Mouse (Mus musculus) urinary bladder, postnatal 36 days (tissue): ENCODE results near the gene Phf7.

ENCODE experiments used
- DNase-seq, 2 experiments: peaks; one replicate each; pipeline ENCODE4 v3.0.0; 2022; ENCODE audit warnings: low spot score in 2 of 2, mixed read lengths in 1 of 2

The Phf7 gene

DNA sequence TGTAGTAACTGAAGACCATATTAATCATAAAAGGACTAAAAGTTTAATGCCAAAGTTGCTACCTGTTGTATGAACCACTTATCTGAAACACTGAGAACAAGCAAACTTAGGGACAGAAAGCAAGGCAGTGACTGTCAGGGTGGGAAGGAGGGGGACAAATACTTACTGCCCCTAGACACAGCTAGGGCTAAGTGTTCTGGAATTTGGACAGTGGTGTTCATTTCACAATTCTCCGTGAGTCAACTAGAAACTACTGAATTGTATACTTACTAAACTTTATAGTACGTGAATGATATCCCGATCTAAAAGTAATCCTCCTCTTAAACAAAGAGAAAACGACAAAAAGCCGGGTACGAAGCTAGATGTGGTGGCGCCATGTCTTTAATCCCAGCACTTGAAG is 51.5 kb downstream of the Phf7 start:
- DNase-seq = no peak

DNA sequence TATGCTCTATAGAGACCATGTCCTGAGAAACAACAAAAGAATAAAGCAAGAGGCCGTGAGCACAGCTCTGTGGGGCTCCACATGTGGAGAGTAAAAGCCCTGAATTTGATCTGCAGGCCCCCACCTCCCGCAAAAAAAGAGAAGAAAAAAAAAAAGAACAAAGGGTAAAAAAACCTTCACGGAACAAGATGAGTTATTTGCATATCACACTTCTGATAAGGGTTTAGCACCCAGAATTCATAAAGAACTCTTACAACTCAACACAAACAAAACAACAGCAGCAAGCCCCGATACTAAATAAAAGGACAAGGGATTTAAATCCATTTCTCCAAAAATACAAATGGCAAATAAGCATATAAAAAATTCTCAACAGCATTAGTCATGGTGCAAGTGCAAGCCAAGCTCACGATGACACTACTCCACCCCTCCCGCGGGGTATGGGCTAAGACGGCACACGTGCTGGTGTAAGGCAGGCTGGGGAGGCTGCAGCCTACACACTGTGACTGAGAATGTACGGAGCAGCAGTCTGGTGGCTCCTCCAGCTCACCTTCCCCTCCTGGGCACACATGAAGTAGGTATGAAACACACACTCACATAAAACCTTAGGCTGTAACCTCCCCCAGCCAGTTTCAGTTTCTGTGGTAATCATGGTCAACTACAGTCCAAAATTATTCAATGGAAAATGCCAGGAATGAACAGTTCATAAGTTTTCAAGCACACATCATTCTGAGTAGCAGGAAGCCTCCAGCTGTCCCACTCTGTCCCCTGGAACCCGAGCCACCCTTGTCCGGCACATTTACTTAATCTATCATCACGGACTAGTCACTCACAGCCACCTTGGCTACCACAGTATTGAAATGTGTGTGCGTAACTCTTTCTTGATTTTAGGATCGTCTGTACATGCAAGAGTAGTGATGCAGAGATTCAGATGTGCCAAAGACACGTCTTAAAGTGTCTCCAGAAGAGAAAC is 53.3 kb downstream of the Phf7 start:
- DNase-seq = peak; percentile 33 to 63

GRCm38 (mm10) chr14:31195968-31196367 is 55.1 kb downstream of the Phf7 start:
- DNase-seq = no peak

- no peak for DNase-seq
These were observed 55.6 kb downstream of the Phf7 start for GRCm38 (mm10) chr14:31195521-31195920.

DNA sequence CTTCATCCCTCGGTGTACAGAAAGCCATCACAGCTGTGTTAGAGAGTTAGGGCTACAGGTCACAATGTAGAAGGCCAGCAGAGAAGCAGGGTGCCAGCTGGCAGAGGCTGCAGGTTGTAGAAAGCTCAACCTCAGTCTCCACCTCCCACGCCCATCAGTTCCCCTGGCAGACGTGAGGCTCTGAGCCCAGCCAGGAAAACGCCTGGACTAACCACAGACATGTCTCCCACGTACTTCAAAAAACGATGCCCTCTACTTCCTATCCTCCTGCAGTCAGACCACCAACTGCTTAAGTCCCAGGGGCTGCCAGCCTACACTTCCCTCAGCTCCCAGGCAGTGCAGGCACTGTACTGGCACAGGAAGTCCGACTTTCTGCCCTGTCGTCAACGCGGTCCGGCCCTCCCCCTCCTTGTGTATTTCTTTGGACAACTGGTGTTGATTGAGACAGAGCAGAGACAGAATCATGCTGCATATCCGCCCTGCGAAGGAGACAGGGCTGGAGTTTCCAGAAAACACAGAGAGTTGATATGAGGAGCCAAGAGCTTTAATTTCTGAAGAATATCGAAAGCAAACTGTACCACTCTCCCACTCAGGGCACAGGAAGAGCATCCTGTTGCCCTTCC is 56.1 kb downstream of the Phf7 start:
- DNase-seq = peak in 1 of 2 experiments; percentile 85

DNA sequence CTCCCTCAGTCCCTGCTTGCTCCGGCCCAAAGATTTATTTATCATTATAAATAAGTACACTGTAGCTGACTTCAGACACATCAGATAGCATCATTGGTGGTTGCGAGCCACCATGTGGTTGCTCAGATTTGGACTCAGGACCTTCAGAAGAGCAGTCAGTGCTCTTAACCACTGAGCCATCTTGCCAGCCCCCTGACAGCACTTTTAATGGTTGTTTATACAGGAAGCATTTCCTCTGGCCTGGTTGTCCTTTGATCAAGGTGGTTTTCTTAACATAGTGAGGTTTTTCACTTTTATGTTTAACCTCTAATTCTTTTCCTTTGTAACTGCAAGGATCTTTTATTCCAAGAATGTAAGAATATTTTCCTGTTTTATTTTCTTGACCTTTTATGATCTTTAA is 56.7 kb downstream of the Phf7 start:
- DNase-seq = no peak

DNA sequence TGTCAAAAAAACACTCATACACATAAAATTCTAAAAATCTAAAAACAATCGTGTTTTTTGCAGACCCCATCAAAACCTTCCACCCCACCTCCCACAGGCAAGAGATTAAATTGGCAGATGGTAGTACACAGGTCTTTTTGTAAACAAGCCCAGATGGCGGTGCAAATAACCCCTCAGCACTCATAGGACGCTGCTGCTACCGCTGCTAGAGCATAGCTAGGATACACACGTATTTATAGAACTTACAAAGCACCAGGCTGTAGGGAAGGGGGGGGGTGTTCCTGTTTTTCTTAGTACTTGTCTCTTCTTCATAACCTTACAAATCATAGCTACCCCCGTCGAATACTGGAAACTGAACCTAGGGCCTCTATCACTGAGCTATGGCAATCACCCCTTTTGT is 57.3 kb downstream of the Phf7 start:
- no peak for DNase-seq

- no peak for DNase-seq
These were observed 59.2 kb downstream of the Phf7 start for GRCm38 (mm10) chr14:31191936-31192335.

DNA sequence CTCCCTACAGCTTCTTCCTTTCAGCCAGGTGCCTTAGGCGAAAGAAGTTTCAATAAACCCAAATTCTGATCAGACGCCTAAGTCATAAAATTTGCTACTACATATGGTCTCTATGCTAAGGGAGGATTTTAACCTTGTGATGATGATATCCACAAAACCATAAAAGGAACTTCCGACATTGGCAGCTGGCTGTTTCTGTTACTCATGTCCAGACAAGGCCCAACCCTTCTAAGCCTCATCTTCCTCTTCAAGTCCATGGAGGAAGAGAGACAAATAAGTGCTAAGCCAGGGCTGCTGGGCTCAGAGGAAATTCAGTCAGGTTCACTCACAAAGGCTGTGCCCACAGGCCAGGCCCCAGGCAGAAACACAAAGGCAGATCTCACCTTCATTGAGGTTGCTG is 61.8 kb downstream of the Phf7 start:
- DNase-seq = no peak

- no peak for DNase-seq
These were observed 62.3 kb downstream of the Phf7 start for GRCm38 (mm10) chr14:31188771-31189181.
